Mouse (Mus musculus) layer of hippocampus, adult 18-20 months (tissue): ENCODE measurements around the gene Zdhhc9. TPM values are rescaled to one million over a fixed set of nuclear protein-coding genes. Genes with fewer than 3 reads are reported as not detected.
A peak's percentile ranks its signal among the peaks of the same experiment; 100 is the strongest.

Experiments
- DNase-seq, 2 experiments: peaks; one replicate each; pipeline ENCODE4 v3.0.0; 2022; ENCODE audit warnings: low spot score in 2 of 2
- total RNA-seq, 2 experiments: library from RNA; stranded (reverse); gene quantifications; 2 replicates each; pipeline ENCODE4 v1.2.3; 2021

Gene Zdhhc9
- total RNA-seq, 2 experiments from 2014 or later = 36.9 to 38.5 TPM

GRCm38 (mm10) chrX:48181844-48182243 lies 26.8 kb downstream of the Zdhhc9 start:
- DNase-seq = no peak

- no peak for DNase-seq
Measured at GRCm38 (mm10) chrX:48170368-48170767, 38.3 kb downstream of the Zdhhc9 start.

- no peak for DNase-seq
Measured at GRCm38 (mm10) chrX:48169892-48170291, 38.8 kb downstream of the Zdhhc9 start.

GRCm38 (mm10) chrX:48158229-48158919 lies 50.3 kb downstream of the Zdhhc9 start:
- DNase-seq = no peak

GRCm38 (mm10) chrX:48157396-48157795 lies 51.3 kb downstream of the Zdhhc9 start:
- no peak for DNase-seq

- peak in 1 of 2 experiments; percentile 9 for DNase-seq
Measured at GRCm38 (mm10) chrX:48155489-48155888, 53.2 kb downstream of the Zdhhc9 start.

- no peak for DNase-seq
Measured at GRCm38 (mm10) chrX:48153949-48154348, 54.7 kb downstream of the Zdhhc9 start.

- DNase-seq = no peak
Measured at GRCm38 (mm10) chrX:48153414-48153813, 55.3 kb downstream of the Zdhhc9 start.

- DNase-seq = no peak
Measured at GRCm38 (mm10) chrX:48152106-48152505, 56.6 kb downstream of the Zdhhc9 start.

GRCm38 (mm10) chrX:48147741-48148186 lies 60.9 kb downstream of the Zdhhc9 start:
- no peak for DNase-seq

- no peak for DNase-seq
Measured at GRCm38 (mm10) chrX:48147226-48147625, 61.5 kb downstream of the Zdhhc9 start.

- no peak for DNase-seq
Measured at GRCm38 (mm10) chrX:48146262-48146661, 62.4 kb downstream of the Zdhhc9 start, which contains the start of gene Sash3. Gene Sash3 (plus strand): TSS chrX:48146436.

- DNase-seq = no peak
Measured at GRCm38 (mm10) chrX:48143415-48144335, 65.0 kb downstream of the Zdhhc9 start.

- no peak for DNase-seq
Measured at GRCm38 (mm10) chrX:48141481-48141880, 67.2 kb downstream of the Zdhhc9 start.

GRCm38 (mm10) chrX:48140286-48140877 lies 68.3 kb downstream of the Zdhhc9 start:
- DNase-seq = no peak

- DNase-seq = no peak
Measured at GRCm38 (mm10) chrX:48139368-48140285, 69.1 kb downstream of the Zdhhc9 start.

GRCm38 (mm10) chrX:48138539-48139275 lies 70.0 kb downstream of the Zdhhc9 start:
- DNase-seq = no peak

- no peak for DNase-seq
Measured at GRCm38 (mm10) chrX:48138011-48138410, 70.7 kb downstream of the Zdhhc9 start.

- DNase-seq = no peak
Measured at GRCm38 (mm10) chrX:48136935-48137334, 71.7 kb downstream of the Zdhhc9 start.

GRCm38 (mm10) chrX:48129167-48129566 lies 79.5 kb downstream of the Zdhhc9 start:
- DNase-seq = no peak
